Mouse (Mus musculus) liver, embryonic 14.5 days (tissue): ENCODE data around the gene As3mt.
"Not testable (repeated sequence)": the region's sequence is repeated elsewhere in the genome, so short reads cannot be mapped to it uniquely, and the experiment has no call there.

ENCODE experiments used
- CTCF ChIP-seq: IDR thresholded peaks from 2 replicates; pipeline ENCODE4 v1.5.1; 2016; ENCODE audit warnings: antibody characterized with exemption, low read depth, control low read depth
- EP300 ChIP-seq: IDR thresholded peaks from 2 replicates; pipeline ENCODE4 v1.6.1; 2016; ENCODE audit warnings: antibody characterized with exemption, low read depth

DNA sequence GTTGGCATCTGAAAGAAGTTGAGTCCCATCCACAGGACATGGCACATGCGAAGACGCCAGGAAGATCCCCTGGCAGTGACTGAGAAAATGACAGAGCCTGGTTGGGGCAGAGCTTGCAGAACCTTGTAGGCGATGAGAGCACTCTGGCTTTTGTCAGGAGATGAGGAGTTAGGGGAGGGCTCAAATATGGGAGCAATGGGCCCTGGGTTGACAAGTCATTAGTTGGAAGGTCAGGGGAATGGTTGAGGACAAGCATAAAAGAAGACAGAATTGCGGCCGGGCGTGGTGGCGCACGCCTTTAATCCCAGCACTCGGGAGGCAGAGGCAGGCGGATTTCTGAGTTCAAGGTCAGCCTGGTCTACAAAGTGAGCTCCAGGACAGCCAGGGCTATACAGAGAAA is 52.7 kb downstream of the As3mt start:
- not testable (repeated sequence) for TF ChIP-seq CTCF, EP300
